Mouse (Mus musculus) megakaryocyte, embryonic 14.5 days (primary cell): ENCODE data around the gene Chsy1.

Source experiments
- FLI1 ChIP-seq: IDR thresholded peaks from 2 replicates; pipeline ENCODE4 v1.6.1; 2012; ENCODE audit warnings: low read length, inconsistent platforms, mixed read lengths
- GATA1 ChIP-seq: IDR thresholded peaks from 3 replicates; pipeline ENCODE4 v1.6.1; 2012; ENCODE audit warnings: mixed read lengths, low read length, inconsistent platforms, borderline replicate concordance

GRCm38 (mm10) chr7:66157861-66158415 lies 48.6 kb downstream of the Chsy1 start:
- TF ChIP-seq GATA1: no peak
- no peak for TF ChIP-seq FLI1
